Mouse (Mus musculus) stomach, postnatal 0 days (tissue): Measurements from ENCODE around the gene Ctnna3.
A peak's percentile ranks its signal among the peaks of the same experiment; 100 is the strongest.

Source experiments
- CTCF ChIP-seq: IDR thresholded peaks from 2 replicates; pipeline ENCODE4 v1.5.1; 2016; ENCODE audit warnings: antibody characterized with exemption, low read depth, mild to moderate bottlenecking, moderate library complexity
- EP300 ChIP-seq: optimal IDR thresholded peaks from 2 replicates; pipeline ENCODE3; 2016; ENCODE audit warnings: antibody characterized with exemption

DNA sequence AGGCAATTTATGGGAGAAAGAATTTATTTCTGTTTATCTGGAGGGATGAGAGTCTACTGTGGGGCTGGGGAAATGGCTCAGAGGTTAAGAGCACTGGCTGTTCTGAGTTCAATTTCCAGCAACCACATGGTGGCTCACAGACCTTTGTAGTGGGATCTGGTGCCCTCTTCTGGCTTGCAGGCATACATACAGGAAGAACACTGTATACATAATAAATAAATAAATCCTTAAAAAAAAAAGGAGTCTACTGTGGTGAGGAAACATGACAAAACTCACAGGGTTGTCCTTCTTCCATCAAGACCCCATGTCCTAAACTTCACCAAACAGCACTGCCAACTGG lies 5.5 kb upstream of the Ctnna3 start:
- peak; percentile 63 for TF ChIP-seq CTCF
- TF ChIP-seq EP300: no peak
